Mouse (Mus musculus) activated CD4-positive, CD25-positive, alpha-beta regulatory T cell, adult 9 weeks (primary cell): ENCODE data around the gene Lmo2. TPM values are rescaled to one million over a fixed set of nuclear protein-coding genes. Genes with fewer than 3 reads are reported as not detected.

Experiments used
- polyA plus RNA-seq: library from polyadenylated mRNA; unstranded; fragments of 100-300 nt; shearing (Covaris generic); gene quantifications from one replicate; pipeline ENCODE4 v1.2.1, GENCODE M21; 2017

The Lmo2 gene
- 0.53 TPM for polyA plus RNA-seq

GRCm38 (mm10) chr2:103957649-103958546 lies at the start of gene Lmo2:
Gene Lmo2, plus strand, starts transcription at chr2:103957986.

DNA sequence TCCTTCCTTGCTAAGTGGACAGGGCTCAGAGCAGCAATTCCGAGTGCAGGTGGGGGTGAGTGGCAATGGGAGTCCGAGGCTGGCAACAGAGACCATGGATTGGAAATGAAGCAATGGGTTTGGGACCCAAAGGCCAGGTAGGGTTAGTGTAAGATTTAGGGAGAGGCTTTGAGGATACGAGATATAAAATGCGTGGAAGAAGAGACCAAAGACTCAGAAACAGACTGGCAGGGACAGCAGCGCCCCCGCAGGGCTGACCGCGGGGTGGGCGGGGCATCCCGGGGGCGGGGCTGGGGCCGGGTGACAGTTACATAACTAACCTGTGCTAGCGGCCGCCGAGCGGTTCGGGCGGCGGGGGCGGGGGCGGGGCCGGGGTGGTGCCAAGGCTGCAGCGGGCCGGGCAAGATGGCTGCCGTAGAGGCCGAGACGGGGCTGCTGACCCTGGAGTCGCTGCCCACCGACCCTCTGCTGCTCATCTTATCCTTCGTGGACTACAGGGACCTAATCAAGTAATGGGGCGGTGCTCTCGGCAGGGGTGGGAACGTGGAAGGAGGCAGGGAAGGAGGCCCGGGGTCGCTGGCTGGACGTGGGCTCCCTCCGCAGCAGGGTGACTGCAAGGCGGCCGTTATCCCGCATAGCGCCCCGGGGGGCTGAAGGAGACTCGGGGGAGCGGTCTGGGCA lies 69.8 kb downstream of the Lmo2 start, which contains the start of gene Fbxo3:
Fbxo3 (plus strand) TSS at position 264 of the 681 bp plus-strand sequence.

DNA sequence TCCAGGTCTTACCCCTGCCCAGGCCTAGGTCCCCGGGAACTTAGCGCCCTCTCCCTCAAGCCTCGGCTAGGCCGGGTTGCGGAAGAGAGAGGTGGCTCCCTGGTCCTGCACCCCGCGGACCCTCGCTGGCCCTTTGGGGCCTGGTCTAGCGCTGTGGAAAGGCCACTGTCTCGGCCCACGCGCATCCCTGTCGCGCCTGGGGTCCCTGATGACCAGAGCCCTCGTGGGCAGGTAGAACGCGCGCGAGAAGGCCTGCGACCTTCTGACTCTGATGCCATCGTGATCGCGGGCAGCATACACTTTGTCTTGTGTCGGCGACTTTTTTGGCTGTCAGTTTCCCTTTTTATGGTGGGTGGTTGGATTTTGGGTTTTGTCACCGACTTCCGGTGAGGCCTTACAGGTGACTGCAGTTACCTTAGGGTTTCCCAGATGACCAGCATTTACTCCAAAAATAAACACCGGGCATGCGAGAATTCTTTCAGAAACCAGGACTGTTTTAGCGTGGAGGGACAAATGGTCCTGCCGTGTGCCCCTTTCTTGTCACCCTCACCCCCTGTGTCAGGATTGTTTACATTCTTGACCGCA lies 70.4 kb downstream of the Lmo2 start, which contains the start of gene 4931422A03Rik:
4931422A03Rik (minus strand) TSS at position 223 of the 585 bp plus-strand sequence.

Other genes starting within 250 kb of the Lmo2 start
- gene Nat10, start 196.7 kb upstream of the Lmo2 start, polyA plus RNA-seq, result 43.9 TPM
- 180 TPM for gene Caprin1, start 160.3 kb upstream of the Lmo2 start, polyA plus RNA-seq
- 51.5 TPM for gene Fbxo3, start 69.7 kb downstream of the Lmo2 start, polyA plus RNA-seq
- 4.7 TPM for gene 4931422A03Rik, start 70.4 kb downstream of the Lmo2 start, polyA plus RNA-seq
- gene Gm10912, start 107.8 kb downstream of the Lmo2 start, polyA plus RNA-seq, result 0.16 TPM
- gene Gm10799, start 110.6 kb downstream of the Lmo2 start, polyA plus RNA-seq, result not detected
- gene Cd59b, start 111.9 kb downstream of the Lmo2 start, polyA plus RNA-seq, result 0.53 TPM
- 0.43 TPM for gene Cd59a, start 137.8 kb downstream of the Lmo2 start, polyA plus RNA-seq
- gene A930018P22Rik, start 164.8 kb downstream of the Lmo2 start, polyA plus RNA-seq, result not detected